Mouse (Mus musculus) CH12.LX (cell line): Measurements from ENCODE around the gene Ndc1.

Experiments used
- POLR2AphosphoS2 ChIP-seq: IDR thresholded peaks from 2 replicates; pipeline ENCODE4 v1.6.1; 2011; ENCODE audit warnings: low read depth, low read length, improper control_type of control experiment
- SIN3A ChIP-seq: IDR thresholded peaks from 2 replicates; pipeline ENCODE4 v1.6.1; 2012; ENCODE audit warnings: low read length, improper control_type of control experiment, inconsistent platforms
- UBTF ChIP-seq: IDR thresholded peaks from 2 replicates; pipeline ENCODE4 v1.6.1; 2012; ENCODE audit warnings: low read depth, mild to moderate bottlenecking, inconsistent platforms, low read length, improper control_type of control experiment, moderate library complexity
- USF1 ChIP-seq: IDR thresholded peaks from 2 replicates; pipeline ENCODE4 v1.6.1; 2014; ENCODE audit warnings: low read depth, mild to moderate bottlenecking, inconsistent platforms, low read length, improper control_type of control experiment
- ZNF384 ChIP-seq: IDR thresholded peaks from 2 replicates; pipeline ENCODE4 v1.6.1; 2012; ENCODE audit warnings: low read depth, low read length, improper control_type of control experiment, inconsistent platforms

GRCm38 (mm10) chr4:107421711-107422110 is 54.1 kb downstream of the Ndc1 start:
- TF ChIP-seq SIN3A (no peak), POLR2AphosphoS2 (no peak), UBTF (no peak), USF1 (no peak), ZNF384 (no peak)
